Mouse (Mus musculus) cortical plate, adult 2 months (tissue): ENCODE measurements at regions not wholly inside any gene's neighbourhood (a gene's known extent, or its start where the extent isn't known, plus 50 kb on each side); places are given as distances from the start of the nearest gene placed in this dataset.

ENCODE experiments used
- CTCF ChIP-seq: fragments of 200-500 bp; IDR thresholded peaks from 2 replicates; pipeline ENCODE4 v1.5.1; 2011; ENCODE audit warnings: mild to moderate bottlenecking, control low read depth, low read length; ENCODE audit not compliant: insufficient read depth; ENCODE audit errors: extremely low read depth
- POLR2A ChIP-seq: fragments of 200-500 bp; IDR thresholded peaks from 2 replicates; pipeline ENCODE4 v1.6.1; 2011; ENCODE audit warnings: mild to moderate bottlenecking, low read length, control low read depth; ENCODE audit not compliant: insufficient read depth; ENCODE audit errors: extremely low read depth

- TF ChIP-seq CTCF (no peak), POLR2A (no peak)
These were observed 70.4 kb upstream of the Cadm1 start for GRCm38 (mm10) chr9:47459461-47460049.
